Mouse (Mus musculus) E14TG2a.4 (cell line): Measurements from ENCODE around the gene Gm6657.

Source experiments
- H3K27me3 ChIP-seq: 2 replicates; pipeline ENCODE4 v1.6.1; 2014; ENCODE audit warnings: low read length, control low read depth; ENCODE audit not compliant: insufficient read depth
- H3K36me3 ChIP-seq: 2 replicates; pipeline ENCODE4 v1.6.1; 2014; ENCODE audit warnings: low read length, control low read depth; ENCODE audit not compliant: insufficient read depth
- H3K4me1 ChIP-seq: replicated peaks from 2 replicates; pipeline ENCODE4 v1.6.1; 2014; ENCODE audit warnings: low read depth, low read length, control low read depth
- H3K4me3 ChIP-seq: replicated peaks from 2 replicates; pipeline ENCODE4 v1.5.1; 2014; ENCODE audit warnings: mild to moderate bottlenecking, low read length
- H3K9me3 ChIP-seq: 2 replicates; pipeline ENCODE4 v1.6.1; 2014; ENCODE audit warnings: low read length, control low read depth
- CTCF ChIP-seq: conservative IDR thresholded peaks from 2 replicates; pipeline ENCODE4 v1.5.1; 2014; ENCODE audit warnings: low read length
- NANOG ChIP-seq: IDR thresholded peaks from 2 replicates; pipeline ENCODE4 v1.6.1; 2014; ENCODE audit warnings: borderline replicate concordance, low read length, mixed read lengths
- POU5F1 ChIP-seq: IDR thresholded peaks from 2 replicates; pipeline ENCODE4 v1.6.1; 2014; ENCODE audit warnings: low read length, borderline replicate concordance

Gm6657 gene

GRCm38 (mm10) chr12:78228139-78228538, 34.1 kb downstream of the Gm6657 start:
- Histone ChIP-seq H3K9me3 (no peaks in the 10 kb centered on the region), H3K4me1 (peaks cover 13% of the 10 kb centered on the region), H3K36me3 (no peaks in the 10 kb centered on the region), H3K27me3 (peaks cover 15% of the 10 kb centered on the region), H3K4me3 (no peak overlapping the region)
- no peak for TF ChIP-seq NANOG
- no peak for TF ChIP-seq CTCF

- TF ChIP-seq NANOG: no peak
- TF ChIP-seq CTCF: no peak
- no peak for TF ChIP-seq POU5F1
- Histone ChIP-seq H3K27me3 (peaks cover 13% of the 10 kb centered on the region), H3K4me1 (peaks cover 7% of the 10 kb centered on the region), H3K9me3 (no peaks in the 10 kb centered on the region), H3K4me3 (no peak overlapping the region), H3K36me3 (no peaks in the 10 kb centered on the region)
Observed at GRCm38 (mm10) chr12:78232560-78232959, 38.5 kb downstream of the Gm6657 start.

GRCm38 (mm10) chr12:78248366-78248765, 54.3 kb downstream of the Gm6657 start:
- TF ChIP-seq NANOG: no peak
- TF ChIP-seq CTCF: no peak
- TF ChIP-seq POU5F1: no peak
- Histone ChIP-seq H3K9me3 (no peaks in the 10 kb centered on the region), H3K36me3 (no peaks in the 10 kb centered on the region), H3K27me3 (no peaks in the 10 kb centered on the region), H3K4me1 (no peaks in the 10 kb centered on the region), H3K4me3 (no peak overlapping the region)

- Histone ChIP-seq H3K27me3 (no peaks in the 10 kb centered on the region), H3K9me3 (no peaks in the 10 kb centered on the region), H3K4me3 (no peak overlapping the region), H3K4me1 (no peaks in the 10 kb centered on the region), H3K36me3 (no peaks in the 10 kb centered on the region)
- TF ChIP-seq CTCF (no peak), NANOG (no peak)
Observed at GRCm38 (mm10) chr12:78249151-78249550, 55.1 kb downstream of the Gm6657 start.
